Mouse (Mus musculus): Measurements from ENCODE around the gene Ksr2. TPM values are rescaled to one million over a fixed set of nuclear protein-coding genes. Genes with fewer than 3 reads are reported as not detected.
"Not testable (repeated sequence)": the region's sequence is repeated elsewhere in the genome, so short reads cannot be mapped to it uniquely, and the experiment has no call there.

Ksr2 gene
- total RNA-seq (2021), result 10 to 100 TPM; 23.4 to 24.1 TPM

DNA sequence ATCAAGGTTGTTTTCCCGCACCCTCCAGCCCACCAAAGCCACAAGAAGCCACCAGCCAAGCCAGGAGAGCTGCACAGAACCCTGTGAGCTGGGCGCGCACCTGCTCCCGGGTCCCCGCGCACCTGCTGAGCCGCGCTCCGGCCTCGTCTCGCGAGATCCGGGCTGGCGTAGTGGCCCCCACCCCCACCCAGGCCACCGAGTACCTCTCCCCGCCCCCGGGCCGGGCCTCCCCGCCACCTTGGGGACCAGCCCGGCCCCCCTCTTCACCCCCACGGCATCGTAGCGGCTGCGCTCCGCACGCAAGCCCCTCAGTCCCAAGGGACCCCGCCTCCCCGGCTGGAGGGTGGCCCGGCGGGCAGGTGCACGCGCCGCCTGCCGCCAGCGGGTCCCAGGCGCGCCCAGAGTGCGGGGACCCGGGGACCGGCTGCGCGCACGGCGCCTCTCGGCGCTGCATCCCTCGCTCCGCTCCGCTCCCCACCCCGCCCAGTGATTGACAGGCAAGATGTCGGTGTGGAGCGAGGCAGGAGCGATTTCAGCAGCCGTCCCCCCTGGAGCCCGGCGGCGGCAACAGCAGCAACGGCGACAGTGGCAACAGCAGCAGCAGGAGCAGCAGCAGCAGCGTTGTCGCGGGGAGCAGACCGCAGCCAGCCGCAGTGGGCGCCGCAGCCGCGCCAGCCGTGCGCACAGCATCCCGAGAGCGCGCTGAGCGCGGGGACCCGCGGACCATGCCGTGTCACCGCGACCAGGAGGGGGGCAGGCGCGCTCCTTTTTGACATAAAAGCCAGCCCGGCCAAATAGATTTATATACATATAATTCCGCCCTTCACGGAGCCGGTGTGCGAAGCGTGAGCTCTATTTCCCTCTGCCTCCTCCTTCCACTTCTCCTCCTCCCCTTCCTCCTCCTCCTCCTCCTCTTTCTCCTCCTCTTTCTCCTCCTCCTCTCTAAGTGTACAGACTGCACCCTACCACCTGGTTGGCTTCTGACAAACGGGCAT, at the start of gene Ksr2:
Gene Ksr2, plus strand, starts transcription at position 494 of the 995 bp plus-strand sequence.
- DNase-seq, result peak; percentile 75
- intact Hi-C loops (cut with DNase I), result no loop called here

- intact Hi-C loops (cut with DNase I), result no loop called here
- no peak for DNase-seq
Observed at GRCm38 (mm10) chr5:117364821-117365220, 49.0 kb upstream of the Ksr2 start.

GRCm38 (mm10) chr5:117365904-117366561, 47.8 kb upstream of the Ksr2 start:
- DNase-seq, result no peak
- intact Hi-C loops (cut with DNase I), result no loop called here

DNA sequence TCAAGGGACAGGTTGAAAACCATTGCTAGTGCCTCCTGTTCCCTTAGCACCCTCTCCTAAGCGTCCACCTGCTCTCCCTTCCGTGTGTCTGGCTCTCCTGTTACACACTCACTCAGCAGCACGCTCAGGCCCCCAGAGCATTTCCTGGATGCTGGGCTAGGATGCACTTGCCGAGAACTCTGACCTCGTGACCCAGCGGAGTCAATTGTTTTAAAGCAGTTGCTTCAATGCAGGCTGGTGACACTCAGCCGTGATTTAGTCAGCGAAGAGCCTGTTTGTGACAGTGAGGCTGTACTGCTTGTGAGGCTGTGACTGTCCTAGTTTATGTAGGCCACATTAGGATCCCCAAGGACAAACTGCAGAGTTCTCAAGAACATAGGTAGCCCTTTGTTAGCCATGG, 46.6 kb upstream of the Ksr2 start:
- no peak for DNase-seq
- intact Hi-C loops (cut with DNase I), result no loop called here

- intact Hi-C loops (cut with DNase I), result no loop called here
- DNase-seq, result no peak
Observed at GRCm38 (mm10) chr5:117370592-117370991, 43.2 kb upstream of the Ksr2 start.

- intact Hi-C loops (cut with DNase I), result no loop called here
- no peak for DNase-seq
Observed at GRCm38 (mm10) chr5:117373418-117373817, 40.4 kb upstream of the Ksr2 start.

- DNase-seq, result no peak
- intact Hi-C loops (cut with DNase I), result no loop called here
Observed at GRCm38 (mm10) chr5:117374372-117375049, 39.3 kb upstream of the Ksr2 start.

DNA sequence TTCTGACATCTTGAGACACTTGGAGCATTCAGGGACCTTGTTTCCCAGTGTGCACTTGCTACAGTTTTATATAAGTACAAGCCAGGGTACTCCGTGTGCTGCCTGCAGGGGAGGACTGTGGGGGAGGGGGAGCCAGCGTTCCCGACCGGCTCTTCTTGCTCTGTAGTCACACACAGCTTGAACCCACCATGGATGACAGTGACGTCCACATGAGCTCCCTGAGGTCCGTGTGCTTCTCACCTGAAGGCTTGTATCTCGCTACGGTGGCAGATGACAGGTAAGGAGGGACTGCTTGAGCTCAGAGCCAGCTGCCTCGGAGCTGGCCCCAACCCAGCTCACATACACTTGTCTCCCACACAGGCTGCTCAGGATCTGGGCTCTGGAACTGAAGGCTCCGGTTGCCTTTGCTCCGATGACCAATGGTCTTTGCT, 37.5 kb upstream of the Ksr2 start:
- intact Hi-C loops (cut with DNase I), result no loop called here
- DNase-seq, result no peak

- DNase-seq; intact Hi-C loops (cut with DNase I): not testable (repeated sequence)
Observed at GRCm38 (mm10) chr5:117377731-117378130, 36.1 kb upstream of the Ksr2 start.

DNA sequence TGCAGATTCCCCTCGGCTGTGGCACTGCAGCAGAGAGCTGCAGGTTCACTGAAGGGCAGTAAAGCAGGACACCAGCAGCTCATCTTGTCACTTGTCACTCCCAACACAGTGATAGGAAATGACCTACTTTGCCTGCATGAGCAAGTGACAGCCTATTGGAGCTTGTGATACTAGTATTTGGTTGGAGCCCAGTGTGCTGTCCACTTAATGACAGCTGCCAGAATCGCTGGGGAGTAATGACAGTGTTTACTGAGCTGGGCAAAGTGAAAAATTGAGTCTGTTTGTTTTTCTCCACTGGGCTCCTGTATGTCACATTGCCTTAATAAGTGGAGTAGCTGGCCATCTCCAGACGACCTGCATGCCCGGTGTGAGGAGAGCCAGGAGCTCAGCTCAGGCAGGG, 33.6 kb upstream of the Ksr2 start:
- intact Hi-C loops (cut with DNase I), result no loop called here
- no peak for DNase-seq

- intact Hi-C loops (cut with DNase I), result no loop called here
- DNase-seq, result no peak
Observed at GRCm38 (mm10) chr5:117381785-117382184, 32.0 kb upstream of the Ksr2 start.

- no peak for DNase-seq
- intact Hi-C loops (cut with DNase I), result no loop called here
Observed at GRCm38 (mm10) chr5:117383198-117383597, 30.6 kb upstream of the Ksr2 start.

GRCm38 (mm10) chr5:117388296-117388751, 25.5 kb upstream of the Ksr2 start:
- intact Hi-C loops (cut with DNase I), result no loop called here
- DNase-seq, result peak; percentile 75

GRCm38 (mm10) chr5:117388877-117389276, 24.9 kb upstream of the Ksr2 start, which contains the start of gene Rfc5:
Gene Rfc5 (minus strand): TSS chr5:117389047.
- peak; percentile 97 for DNase-seq
- intact Hi-C loops (cut with DNase I), result no loop called here

GRCm38 (mm10) chr5:117390895-117391294, 22.9 kb upstream of the Ksr2 start:
- intact Hi-C loops (cut with DNase I), result no loop called here
- DNase-seq, result no peak

GRCm38 (mm10) chr5:117395834-117396233, 18.0 kb upstream of the Ksr2 start:
- intact Hi-C loops (cut with DNase I), result no loop called here
- DNase-seq, result no peak

DNA sequence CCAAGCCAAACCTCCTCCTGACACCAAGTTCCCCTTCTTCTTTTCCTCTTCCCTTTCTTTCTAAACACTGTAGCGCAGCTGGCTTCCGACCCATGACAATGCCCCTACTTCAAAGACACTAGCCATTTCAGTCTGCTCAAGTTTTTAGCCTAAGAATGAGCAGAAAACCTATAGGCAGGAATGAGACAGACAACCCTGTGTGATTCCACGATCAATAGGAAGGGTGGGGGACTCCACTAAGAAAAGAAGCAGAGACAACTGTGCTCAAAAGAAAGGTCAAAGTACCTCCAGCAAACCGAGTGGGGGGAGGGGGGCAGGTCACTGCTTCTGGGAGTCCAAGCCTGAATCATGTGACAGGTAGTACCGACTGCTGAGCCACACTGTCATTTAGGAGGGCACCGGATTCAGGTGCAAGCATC, 17.2 kb upstream of the Ksr2 start:
- no peak for DNase-seq
- intact Hi-C loops (cut with DNase I), result no loop called here

- intact Hi-C loops (cut with DNase I), result no loop called here
- DNase-seq, result no peak
Observed at GRCm38 (mm10) chr5:117397371-117397770, 16.4 kb upstream of the Ksr2 start.

DNA sequence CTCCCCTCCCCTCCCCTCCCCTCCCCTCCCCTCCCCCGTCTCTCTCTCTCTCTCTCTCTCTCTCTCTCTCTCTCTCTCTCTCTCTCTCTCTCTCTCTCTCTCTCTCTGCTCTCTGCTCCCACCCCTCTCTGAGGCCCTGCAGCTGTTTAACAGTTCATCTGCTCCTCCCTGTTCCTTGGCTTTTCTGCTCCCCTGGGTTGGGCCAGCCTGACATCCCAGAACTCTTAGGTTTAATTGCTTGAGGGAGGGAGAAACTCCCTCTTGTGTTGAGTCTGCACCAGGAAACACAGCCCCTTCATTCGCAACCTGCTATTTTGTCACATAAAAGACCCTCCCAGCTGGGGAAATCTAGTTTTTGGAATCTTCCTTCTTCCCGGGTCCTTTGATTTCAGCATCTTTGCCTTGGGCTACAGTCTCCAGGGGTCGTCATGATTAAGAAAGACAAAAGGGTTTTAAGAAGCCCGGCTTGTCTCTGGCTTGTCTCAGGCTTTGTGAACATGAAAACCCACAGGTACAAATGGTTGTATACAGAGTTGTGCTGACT, 15.7 kb upstream of the Ksr2 start:
- intact Hi-C loops (cut with DNase I), result no loop called here
- DNase-seq, result no peak

DNA sequence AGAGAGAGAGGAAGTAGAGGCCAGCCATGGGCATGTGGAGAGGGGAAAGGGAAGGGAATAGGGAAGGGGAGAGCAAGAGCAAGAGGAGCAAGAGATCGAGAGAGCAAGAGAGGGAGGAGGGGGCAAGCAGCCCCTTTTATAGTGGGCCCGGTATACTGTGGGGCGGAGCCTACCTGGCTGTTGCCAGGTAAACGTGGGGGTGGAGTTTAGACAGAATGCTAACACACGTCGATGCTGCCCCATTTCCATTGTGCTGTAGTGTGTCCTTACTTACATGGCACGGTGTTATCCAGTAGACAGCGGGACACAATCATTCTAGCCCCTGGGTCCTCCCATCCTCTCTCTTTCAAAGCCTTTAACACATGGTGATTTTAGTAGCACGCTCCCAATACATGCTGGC, 14.5 kb upstream of the Ksr2 start:
- no peak for DNase-seq
- intact Hi-C loops (cut with DNase I), result no loop called here

DNA sequence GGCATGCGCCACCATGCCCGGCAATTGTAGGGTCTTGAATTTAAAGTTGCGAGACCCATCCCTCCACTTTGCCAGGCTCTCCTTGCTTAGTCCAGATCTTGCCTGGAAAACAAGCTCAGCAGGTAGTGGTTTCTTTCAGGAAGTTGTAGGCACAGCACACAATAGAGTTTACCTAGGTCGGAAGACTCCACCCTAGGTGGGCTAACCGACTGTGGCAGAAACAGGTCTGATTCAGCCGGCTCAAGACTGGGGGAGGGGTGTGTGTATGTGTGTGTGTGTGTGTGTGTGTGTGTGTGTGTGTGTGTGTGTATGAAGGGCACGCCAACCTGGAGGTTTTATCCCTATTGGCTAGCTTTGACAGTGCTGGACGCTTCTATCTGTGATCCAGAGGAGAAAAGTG, 10.2 kb upstream of the Ksr2 start:
- intact Hi-C loops (cut with DNase I), result no loop called here
- DNase-seq, result no peak

Measured in left cerebral cortex, postnatal 4 days (tissue).